ENCODE assay signal across 22 mouse cellular contexts in genomic region chr3:65002578-65002977, GRCm38 (mm10).
"Had no signal": no experiment of that assay in that cellular context is flagged by ENCODE, and none has a peak within 500 bp of the region (broad histone marks: within the 10 kb centered on the region; RNA-seq: fewer than 3 reads in every experiment).

No protein-coding gene starts in this region.

- H3K9me3 ChIP-seq: liver, embryonic 15.5 days; lung, embryonic 15.5 days; midbrain, embryonic 10.5 days; midbrain, embryonic 13.5 days; neural tube, embryonic 13.5 days; neural tube, embryonic 15.5 days had no signal

- H3K27ac ChIP-seq: liver, embryonic 15.5 days; lung, embryonic 15.5 days; macrophage; midbrain, embryonic 10.5 days; midbrain, embryonic 13.5 days; neural tube, embryonic 13.5 days; neural tube, embryonic 15.5 days had no signal

- H3K4me3 ChIP-seq: liver, embryonic 15.5 days; lung, embryonic 15.5 days; midbrain, embryonic 10.5 days; midbrain, embryonic 13.5 days; myocyte; neural tube, embryonic 13.5 days; neural tube, embryonic 15.5 days had no signal

- H3K36me3 ChIP-seq: liver, embryonic 15.5 days; lung, embryonic 15.5 days; midbrain, embryonic 10.5 days; midbrain, embryonic 13.5 days; neural tube, embryonic 13.5 days; neural tube, embryonic 15.5 days had no signal

- H3K9ac ChIP-seq: liver, embryonic 15.5 days; liver, postnatal 0 days; lung, embryonic 15.5 days; midbrain, embryonic 13.5 days; neural tube, embryonic 13.5 days; neural tube, embryonic 15.5 days had no signal

- H3K4me2 ChIP-seq: liver, embryonic 15.5 days; lung, embryonic 15.5 days; midbrain, embryonic 13.5 days; neural tube, embryonic 13.5 days; neural tube, embryonic 15.5 days had no signal

- H3K4me1 ChIP-seq: liver, embryonic 15.5 days; lung, embryonic 15.5 days; midbrain, embryonic 13.5 days; neural tube, embryonic 13.5 days; neural tube, embryonic 15.5 days had no signal

- ATAC-seq: liver, postnatal 0 days; lung, postnatal 0 days; midbrain, embryonic 13.5 days; midbrain, embryonic 16.5 days had no signal

- DNase-seq: liver, postnatal 0 days; lung, adult 2 months; lung, postnatal 14 days; lung, postnatal 36 days; retina, postnatal 1 day; right cerebral cortex, adult 18-20 months; right cerebral cortex, postnatal 25 days; right cerebral cortex, postnatal 4 days; spleen, adult 18-20 months; thymus, adult 18-20 months; thymus, postnatal 25 days; thymus, postnatal 4 days had no signal

- H3K27me3 ChIP-seq: liver, embryonic 15.5 days; lung, embryonic 15.5 days; midbrain, embryonic 13.5 days; neural tube, embryonic 13.5 days; neural tube, embryonic 15.5 days had no signal
